Mouse (Mus musculus) midbrain, postnatal 0 days (tissue): Measurements from ENCODE around the gene Gm30083. TPM values are rescaled to one million over a fixed set of nuclear protein-coding genes. Genes with fewer than 3 reads are reported as not detected.

ENCODE experiments used
- ATAC-seq: fragments of 200-750 bp; cut with Nextera tagmentation; 2 replicates; pipeline ENCODE4 v1.8.0; 2017; ENCODE audit warnings: moderate number of reproducible peaks, mild to moderate bottlenecking, moderate TSS enrichment, moderate library complexity; ENCODE audit not compliant: low FRiP score
- DNase-seq: peaks from one replicate; pipeline ENCODE4 v3.0.0-alpha.2; 2015; ENCODE audit warnings: low spot score
- H3K27ac ChIP-seq: fragments of 300-500 bp; sonication (generic); 2 replicates; pipeline ENCODE4 v1.5.1; 2014; ENCODE audit warnings: low read depth, mild to moderate bottlenecking, low read length, mixed read lengths
- H3K27me3 ChIP-seq: fragments of 300-500 bp; sonication (generic); 2 replicates; pipeline ENCODE4 v1.6.1; 2014; ENCODE audit warnings: low read length, control low read depth, mixed read lengths; ENCODE audit not compliant: insufficient read depth
- H3K36me3 ChIP-seq: fragments of 300-500 bp; sonication (generic); 2 replicates; pipeline ENCODE4 v1.6.1; 2014; ENCODE audit warnings: low read length, control low read depth, mixed read lengths; ENCODE audit not compliant: insufficient read depth
- H3K4me1 ChIP-seq: fragments of 300-500 bp; sonication (generic); 2 replicates; pipeline ENCODE4 v1.6.1; 2014; ENCODE audit warnings: mild to moderate bottlenecking, control low read depth, antibody characterized with exemption, low read length, mixed read lengths; ENCODE audit not compliant: insufficient read depth
- H3K4me2 ChIP-seq: fragments of 300-500 bp; sonication (generic); 2 replicates; pipeline ENCODE4 v1.6.1; 2014; ENCODE audit warnings: low read depth, mild to moderate bottlenecking, low read length, mixed read lengths; ENCODE audit not compliant: poor library complexity, severe bottlenecking
- H3K4me3 ChIP-seq: fragments of 300-500 bp; sonication (generic); 2 replicates; pipeline ENCODE4 v1.5.1; 2014; ENCODE audit warnings: low read depth, mild to moderate bottlenecking, low read length, moderate library complexity
- H3K9ac ChIP-seq: fragments of 300-500 bp; sonication (generic); replicated peaks from 2 replicates; pipeline ENCODE4 v1.6.1; 2014; ENCODE audit warnings: mild to moderate bottlenecking, low read length, moderate library complexity, mixed read lengths; ENCODE audit not compliant: poor library complexity, severe bottlenecking
- H3K9me3 ChIP-seq: fragments of 300-500 bp; sonication (generic); 2 replicates; pipeline ENCODE4 v1.6.1; 2016; ENCODE audit warnings: low read length, control low read depth
- CTCF ChIP-seq: IDR thresholded peaks from 2 replicates; pipeline ENCODE4 v1.5.1; 2016; ENCODE audit warnings: antibody characterized with exemption, mild to moderate bottlenecking
- WGBS: fragments of 180-500 bp; shearing (Covaris S2); extraction: QIAGEN DNeasy Blood & Tissue Kit; methylation state at CpG from one replicate; pipeline ENCODE4 v1.1.7; 2014; 5-methylcytosine and 5-hydroxymethylcytosine counted together
- polyA plus RNA-seq: library from polyadenylated mRNA; unstranded; fragments of >200 nt; fragmentation: Nextera tagmentation; extraction: Ambion mirVana; gene quantifications from 2 replicates; pipeline ENCODE4 v1.2.1, GENCODE M21; 2015
- total RNA-seq: library from RNA; depleted of rRNA; stranded (reverse); fragments of >200 nt; gene quantifications from 2 replicates; pipeline ENCODE4 v1.2.3, GENCODE M21; 2014; rRNA removed

Gene Gm30083
- total RNA-seq (not detected in 2 replicates), polyA plus RNA-seq (not detected in 2 replicates)

- Histone ChIP-seq H3K9me3 (no peaks in the 10 kb centered on the region), H3K27ac (no peak within 1 kb of the TSS), H3K4me1 (no peaks in the 10 kb centered on the region), H3K27me3 (no peaks in the 10 kb centered on the region), H3K9ac (no peak within 1 kb of the TSS), H3K4me3 (no peak within 1 kb of the TSS), H3K36me3 (no peaks in the 10 kb centered on the region), H3K4me2 (no peak within 1 kb of the TSS)
- no peak for ATAC-seq
- 95% methylated on average over 3 of the region's 3 CpGs for WGBS
- TF ChIP-seq CTCF, result no peak
- no peak for DNase-seq
Measured at GRCm38 (mm10) chr14:34015063-34015462, at the start of gene Gm30083. Gene Gm30083 (minus strand): TSS chr14:34015182.

- ATAC-seq (no peak), DNase-seq (no peak)
- Histone ChIP-seq H3K36me3 (no peaks in the 10 kb centered on the region), H3K4me2 (no peak within 1 kb of the TSS), H3K4me3 (no peak within 1 kb of the TSS), H3K9me3 (no peaks in the 10 kb centered on the region), H3K4me1 (no peaks in the 10 kb centered on the region), H3K9ac (no peak within 1 kb of the TSS), H3K27ac (no peak within 1 kb of the TSS), H3K27me3 (no peaks in the 10 kb centered on the region)
- 95% methylated on average over 6 of the region's 6 CpGs for WGBS
- no peak for TF ChIP-seq CTCF
Measured at GRCm38 (mm10) chr14:34052516-34052915, 37.5 kb upstream of the Gm30083 start, which contains the start of gene Antxrl. Gene Antxrl (plus strand): TSS chr14:34052707.

GRCm38 (mm10) chr14:34050101-34050779 lies 35.3 kb upstream of the Gm30083 start:
- Histone ChIP-seq H3K4me3 (no peak overlapping the region), H3K9ac (no peak overlapping the region), H3K27ac (no peak overlapping the region), H3K27me3 (no peaks in the 10 kb centered on the region), H3K36me3 (no peaks in the 10 kb centered on the region), H3K4me1 (no peaks in the 10 kb centered on the region), H3K4me2 (no peak overlapping the region), H3K9me3 (no peaks in the 10 kb centered on the region)
- TF ChIP-seq CTCF, result no peak
- DNase-seq, result no peak
- 70% methylated on average over 5 of the region's 5 CpGs for WGBS
- no peak; the same call in 1 of the 2 replicates for ATAC-seq

- no peak for ATAC-seq
- H3K36me3 ChIP-seq, result no peaks in the 10 kb centered on the region
- 81% methylated on average over 3 of the region's 3 CpGs for WGBS
- no peak overlapping the region for H3K4me2 ChIP-seq
- DNase-seq, result no peak
- H3K27me3 ChIP-seq, result no peaks in the 10 kb centered on the region
- H3K4me1 ChIP-seq, result no peaks in the 10 kb centered on the region
- no peaks in the 10 kb centered on the region for H3K9me3 ChIP-seq
- H3K4me3 ChIP-seq, result no peak overlapping the region
- H3K27ac ChIP-seq, result no peak overlapping the region
- no peak for TF ChIP-seq CTCF
- H3K9ac ChIP-seq, result no peak overlapping the region
Measured at GRCm38 (mm10) chr14:34043341-34043740, 28.4 kb upstream of the Gm30083 start.

GRCm38 (mm10) chr14:34041241-34041640 lies 26.3 kb upstream of the Gm30083 start:
- Histone ChIP-seq H3K27ac (no peak overlapping the region), H3K9me3 (no peaks in the 10 kb centered on the region), H3K9ac (no peak overlapping the region), H3K4me3 (no peak overlapping the region), H3K27me3 (no peaks in the 10 kb centered on the region), H3K4me1 (no peaks in the 10 kb centered on the region), H3K4me2 (no peak overlapping the region), H3K36me3 (no peaks in the 10 kb centered on the region)
- 78% methylated on average over 4 of the region's 4 CpGs for whole genome bisulfite sequencing
- DNase-seq, result no peak
- no peak for ATAC-seq
- no peak for TF ChIP-seq CTCF

DNA sequence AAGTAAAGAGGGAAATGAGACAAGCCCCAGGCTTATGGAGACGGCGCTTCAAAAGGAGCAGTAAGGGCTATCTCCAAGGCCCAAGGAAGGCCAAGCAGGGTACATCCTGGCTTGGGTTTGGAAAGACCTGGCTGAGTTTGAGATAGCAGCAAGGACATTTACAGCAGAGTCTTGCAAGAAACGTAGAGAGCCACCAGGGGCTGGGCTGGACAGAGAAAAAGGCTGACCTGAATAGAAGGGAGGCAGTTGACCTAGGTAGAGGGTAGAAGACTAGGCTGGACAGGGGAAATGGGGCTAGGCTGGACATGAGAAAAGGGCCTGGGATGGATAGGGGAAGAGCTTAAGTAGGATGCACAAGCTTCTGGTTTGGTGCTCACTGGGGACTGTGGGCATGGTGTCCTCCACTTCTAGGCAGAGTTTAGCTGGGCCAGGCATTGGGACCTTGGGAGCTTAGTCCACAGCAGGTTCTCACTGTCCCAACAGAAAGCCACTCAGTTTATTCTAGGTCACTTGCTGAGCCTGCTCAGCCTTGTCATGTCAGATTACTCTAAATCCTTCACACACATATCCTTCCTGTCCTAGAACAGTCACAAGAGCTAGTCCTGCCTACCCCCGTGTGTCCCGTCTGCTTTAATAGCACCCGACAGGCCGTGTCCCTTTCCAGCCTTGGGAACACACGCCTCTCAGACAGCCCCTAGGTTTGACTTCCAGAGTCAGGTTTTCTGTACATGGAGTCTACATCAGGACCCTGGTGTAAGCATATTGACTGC lies 19.0 kb upstream of the Gm30083 start:
- H3K4me3 ChIP-seq, result no peak overlapping the region
- no peak overlapping the region for H3K27ac ChIP-seq
- no peaks in the 10 kb centered on the region for H3K9me3 ChIP-seq
- H3K4me2 ChIP-seq, result no peak overlapping the region
- H3K4me1 ChIP-seq, result no peaks in the 10 kb centered on the region
- no peaks in the 10 kb centered on the region for H3K36me3 ChIP-seq
- H3K27me3 ChIP-seq, result no peaks in the 10 kb centered on the region
- no peak overlapping the region for H3K9ac ChIP-seq
- ATAC-seq (no peak), DNase-seq (no peak)
- TF ChIP-seq CTCF, result no peak
- 79% methylated on average over 8 of the region's 8 CpGs for WGBS
